Mouse (Mus musculus) liver, postnatal 0 days (tissue): ENCODE results near the gene Mettl4. TPM values are rescaled to one million over a fixed set of nuclear protein-coding genes. Genes with fewer than 3 reads are reported as not detected.

Experiments
- ATAC-seq: fragments of 200-750 bp; cut with Nextera tagmentation; 2 replicates; pipeline ENCODE4 v1.8.0; 2017; ENCODE audit warnings: mild to moderate bottlenecking, moderate library complexity
- DNase-seq: peaks from one replicate; pipeline ENCODE4 v3.0.0-alpha.2; 2016
- H3K27ac ChIP-seq: fragments of 300-500 bp; sonication (generic); 2 replicates; pipeline ENCODE4 v1.5.1; 2014; ENCODE audit warnings: antibody characterized with exemption, moderate library complexity, mild to moderate bottlenecking, low read depth
- H3K27me3 ChIP-seq: fragments of 300-500 bp; sonication (generic); 2 replicates; pipeline ENCODE4 v1.6.1; 2014; ENCODE audit warnings: low read length, control low read depth, mixed read lengths; ENCODE audit not compliant: insufficient read depth
- H3K36me3 ChIP-seq: fragments of 300-500 bp; sonication (generic); replicated peaks from 2 replicates; pipeline ENCODE4 v1.6.1; 2014; ENCODE audit warnings: mild to moderate bottlenecking, control low read depth, low read length, moderate library complexity, mixed read lengths; ENCODE audit not compliant: insufficient read depth
- H3K4me1 ChIP-seq: fragments of 300-500 bp; sonication (generic); 2 replicates; pipeline ENCODE4 v1.6.1; 2014; ENCODE audit warnings: antibody characterized with exemption, mild to moderate bottlenecking, control low read depth; ENCODE audit not compliant: insufficient read depth
- H3K4me2 ChIP-seq: fragments of 300-500 bp; sonication (generic); 2 replicates; pipeline ENCODE4 v1.6.1; 2014; ENCODE audit warnings: low read depth, mild to moderate bottlenecking, low read length, moderate library complexity, mixed read lengths
- H3K4me3 ChIP-seq: fragments of 300-500 bp; sonication (generic); 2 replicates; pipeline ENCODE4 v1.5.1; 2014; ENCODE audit warnings: low read depth, low read length
- H3K9ac ChIP-seq: fragments of 300-500 bp; sonication (generic); replicated peaks from 2 replicates; pipeline ENCODE4 v1.6.1; 2014; ENCODE audit warnings: mild to moderate bottlenecking, moderate library complexity
- H3K9me3 ChIP-seq: fragments of 300-500 bp; sonication (generic); 2 replicates; pipeline ENCODE4 v1.6.1; 2016; ENCODE audit warnings: mild to moderate bottlenecking, control low read depth, low read length, mixed read lengths
- CTCF ChIP-seq: sonication (generic); IDR thresholded peaks from 2 replicates; pipeline ENCODE4 v1.5.1; 2016; ENCODE audit warnings: antibody characterized with exemption, low read depth
- EP300 ChIP-seq: IDR thresholded peaks from 2 replicates; pipeline ENCODE4 v1.6.1; 2016; ENCODE audit warnings: antibody characterized with exemption, low read depth, mild to moderate bottlenecking
- WGBS: fragments of 180-500 bp; shearing (Covaris S2); extraction: QIAGEN DNeasy Blood & Tissue Kit; methylation state at CpG from one replicate; pipeline ENCODE4 v1.1.7; 2014; ENCODE audit not compliant: insufficient replicate concordance; 5-methylcytosine and 5-hydroxymethylcytosine counted together
- polyA plus RNA-seq: library from polyadenylated mRNA; unstranded; fragments of >200 nt; fragmentation: Nextera tagmentation; extraction: Ambion mirVana; gene quantifications from 2 replicates; pipeline ENCODE4 v1.2.1, GENCODE M21; 2015

The Mettl4 gene
- polyA plus RNA-seq, 1 experiment from 2014 or later, result 5.6 TPM

GRCm38 (mm10) chr17:94673515-94674317 lies 76.1 kb downstream of the Mettl4 start:
- 88% methylated on average over 6 of the region's 6 CpGs for WGBS
- no peak for ATAC-seq
- TF ChIP-seq EP300 (no peak), CTCF (no peak)

More at GRCm38 (mm10) chr17:94673515-94674317, 76.1 kb downstream of the Mettl4 start:
- H3K4me3 ChIP-seq, result no peak overlapping the region
- no peak for DNase-seq
- H3K9me3 ChIP-seq, result no peaks in the 10 kb centered on the region
- no peak overlapping the region for H3K27ac ChIP-seq
- no peaks in the 10 kb centered on the region for H3K36me3 ChIP-seq
- H3K9ac ChIP-seq, result no peak overlapping the region
- no peak overlapping the region for H3K4me2 ChIP-seq
- no peaks in the 10 kb centered on the region for H3K4me1 ChIP-seq
- H3K27me3 ChIP-seq, result no peaks in the 10 kb centered on the region
